Mouse (Mus musculus): Measurements from ENCODE around the gene Tmem256. TPM values are rescaled to one million over a fixed set of nuclear protein-coding genes. Genes with fewer than 3 reads are reported as not detected.

The Tmem256 gene
- total and polyA plus RNA-seq, 3 experiments = 185 to 327 (median 206) TPM

DNA sequence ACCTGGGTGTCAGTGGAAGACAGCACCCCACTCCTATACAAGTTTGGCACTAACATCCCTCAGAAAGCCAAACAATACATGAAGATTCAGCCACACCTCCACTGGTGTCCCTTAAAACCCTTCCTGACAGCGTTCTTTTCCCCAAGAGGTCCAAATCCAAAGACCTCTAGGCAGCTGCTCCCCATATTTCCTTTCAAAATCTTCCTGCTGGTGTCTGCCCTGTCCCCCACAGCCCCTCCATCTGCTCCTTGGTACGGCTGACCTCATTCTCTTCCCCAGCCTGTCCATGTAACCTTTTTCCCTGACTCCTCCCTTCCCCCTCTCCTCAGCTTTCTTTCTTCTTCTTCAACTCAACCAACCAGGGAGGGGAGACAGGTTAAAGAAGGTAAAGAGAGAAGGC lies 14.9 kb upstream of the Tmem256 start:
- dilution Hi-C loops (cut with MboI; ENCODE audit: extremely low pct_ligation_motif_present, extremely low pct_unique_long_range_greater_than_20kb, low sequenced_read_pairs) = no loop called here
- Histone ChIP-seq H3K79me2 (replicated peaks; ENCODE audit: control insufficient read depth, extremely low read depth, insufficient read depth, poor library complexity, severe bottlenecking) (no peaks in the 10 kb centered on the region), H3K9me3 (replicated peaks; ENCODE audit: low read length) (peaks cover 10% of the 10 kb centered on the region), H3K4me3 (replicated peaks in 1 of 3; ENCODE audit: low read depth in 2 of 3, low read length in 2 of 3, poor library complexity in 1 of 3) (no peak overlapping the region), H3K27me3 (replicated peaks) (peaks cover 33% of the 10 kb centered on the region), H3K4me1 (ENCODE audit: control insufficient read depth in 1 of 2, insufficient read depth in 2 of 2) (peaks cover 0 to 3% of the 10 kb centered on the region in 2 experiments; a peak in 1 of 4 replicates), H3K27ac (ENCODE audit: insufficient read depth, low read depth) (no peak overlapping the region), H3K36me3 (replicated peaks in 1 of 2; ENCODE audit: control insufficient read depth in 1 of 2, insufficient read depth in 1 of 2, low read length in 1 of 2) (peaks cover 0 to 3% of the 10 kb centered on the region in 2 experiments), H3K9ac (ENCODE audit: insufficient read depth, low read depth) (no peak overlapping the region), H3K4me2 (ENCODE audit: insufficient read depth, low read depth, poor library complexity, severe bottlenecking) (no peak overlapping the region)
- TF ChIP-seq TBP (conservative IDR thresholded peaks at IDR 0.05; ENCODE audit: low read depth, low read length) (no peak), RAD21 (IDR thresholded peaks at IDR 0.05; ENCODE audit: low read depth, low read length) (no peak), MAFK (IDR thresholded peaks at IDR 0.05; ENCODE audit: insufficient replicate concordance, low read length) (no peak), POLR2A (IDR thresholded peaks at IDR 0.05; ENCODE audit: low read depth, low read length) (no peak), MYC (IDR thresholded peaks at IDR 0.05; ENCODE audit: low read depth, low read length) (no peak), ELF1 (IDR thresholded peaks at IDR 0.05; ENCODE audit: low read depth, low read length) (no peak)
- no peak for DNase-seq (ENCODE audit: extremely low read depth)
- in situ Hi-C loops (cut with MboI; ENCODE audit: low pct_ligation_motif_present, low pct_unique_long_range_greater_than_20kb, low sequenced_read_pairs) = no loop called here

GRCm38 (mm10) chr11:69828832-69829231 lies 9.5 kb upstream of the Tmem256 start:
- TF ChIP-seq NRF1 (IDR thresholded peaks at IDR 0.05; ENCODE audit: low read depth, low read length) (no peak), MEF2A (IDR thresholded peaks at IDR 0.05; ENCODE audit: borderline replicate concordance, low read depth, low read length) (no peak), ZNF384 (IDR thresholded peaks at IDR 0.05; ENCODE audit: low read depth, low read length) (no peak), ELF1 (IDR thresholded peaks at IDR 0.05; ENCODE audit: low read depth, low read length) (no peak), MXI1 (IDR thresholded peaks at IDR 0.05; ENCODE audit: low read depth, low read length) (no peak), EP300 (IDR thresholded peaks at IDR 0.05; ENCODE audit: low read length) (no peak), ZMIZ1 (IDR thresholded peaks at IDR 0.05; ENCODE audit: low read depth, low read length) (no peak), SIN3A (IDR thresholded peaks at IDR 0.05; ENCODE audit: low read length) (no peak), HCFC1 (IDR thresholded peaks at IDR 0.05; ENCODE audit: low read depth, low read length) (no peak), MYC (IDR thresholded peaks at IDR 0.05; ENCODE audit: low read depth, low read length) (no peak), KAT2A (IDR thresholded peaks at IDR 0.05; ENCODE audit: insufficient replicate concordance, low read length) (no peak), CHD1 (IDR thresholded peaks at IDR 0.05; ENCODE audit: low read depth, low read length) (no peak), TBP (conservative IDR thresholded peaks at IDR 0.05; ENCODE audit: low read depth, low read length) (no peak)
- in situ Hi-C loops (cut with MboI; ENCODE audit: low pct_ligation_motif_present, low pct_unique_long_range_greater_than_20kb, low sequenced_read_pairs) (no loop called here), dilution Hi-C loops (cut with MboI; ENCODE audit: extremely low pct_ligation_motif_present, extremely low pct_unique_long_range_greater_than_20kb, low sequenced_read_pairs) (no loop called here)
- Histone ChIP-seq H3K79me2 (replicated peaks; ENCODE audit: control insufficient read depth, extremely low read depth, insufficient read depth, poor library complexity, severe bottlenecking) (no peaks in the 10 kb centered on the region), H3K4me1 (ENCODE audit: control insufficient read depth in 1 of 2, insufficient read depth in 2 of 2) (peaks cover 1 to 3% of the 10 kb centered on the region in 2 experiments; a peak in 2 of 4 replicates), H3K4me2 (ENCODE audit: insufficient read depth, low read depth, poor library complexity, severe bottlenecking) (no peak overlapping the region), H3K27me3 (replicated peaks) (peaks cover 35% of the 10 kb centered on the region), H3K36me3 (replicated peaks in 1 of 2; ENCODE audit: control insufficient read depth in 1 of 2, insufficient read depth in 1 of 2, low read length in 1 of 2) (peaks cover 0 to 5% of the 10 kb centered on the region in 2 experiments), H3K4me3 (replicated peaks in 1 of 3; ENCODE audit: low read depth in 2 of 3, low read length in 2 of 3, poor library complexity in 1 of 3) (no peak overlapping the region), H3K9ac (ENCODE audit: insufficient read depth, low read depth) (no peak overlapping the region), H3K9me3 (replicated peaks; ENCODE audit: low read length) (peaks cover 10% of the 10 kb centered on the region), H3K27ac (ENCODE audit: insufficient read depth, low read depth) (no peak overlapping the region)
- DNase-seq (ENCODE audit: extremely low read depth) = no peak

All from CH12.LX (cell line).